Mouse (Mus musculus): Measurements from ENCODE around the gene Sit1. TPM values are rescaled to one million over a fixed set of nuclear protein-coding genes. Genes with fewer than 3 reads are reported as not detected.

Gene Sit1
- 0.14 TPM in 1 of 2 replicates, not detected in the other for polyA plus RNA-seq (2012; rRNA removed)

DNA sequence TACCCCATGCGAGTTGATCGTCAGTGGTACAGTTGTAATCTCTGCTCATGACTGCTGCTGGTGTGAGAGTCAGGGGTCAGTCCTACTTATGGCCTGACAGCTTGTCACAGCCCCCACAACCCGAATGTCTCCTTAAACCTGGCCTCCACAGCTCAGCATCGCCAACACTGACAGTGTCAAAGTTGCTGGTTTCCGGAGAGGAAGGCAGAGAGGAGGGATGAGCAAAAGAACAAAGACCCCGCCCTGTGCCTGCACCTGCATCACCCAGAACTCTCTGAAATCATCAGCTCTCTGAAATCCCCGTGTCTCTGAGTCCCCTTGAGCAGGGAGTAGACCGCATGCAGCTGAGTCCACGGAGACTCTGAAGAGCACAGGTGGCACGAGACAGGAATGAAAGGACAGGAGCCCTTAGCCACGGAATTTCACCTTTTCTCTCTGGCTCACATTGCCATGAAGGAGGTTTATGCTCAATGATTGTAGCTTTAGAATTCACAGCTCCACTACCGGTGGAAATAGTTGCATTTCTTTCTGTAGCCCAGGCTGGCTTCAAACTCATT lies at the start of gene Sit1:
Gene Sit1 (minus strand): TSS at position 200 of the 557 bp plus-strand sequence.
- no peak for DNase-seq (ENCODE audit: low read depth)

DNA sequence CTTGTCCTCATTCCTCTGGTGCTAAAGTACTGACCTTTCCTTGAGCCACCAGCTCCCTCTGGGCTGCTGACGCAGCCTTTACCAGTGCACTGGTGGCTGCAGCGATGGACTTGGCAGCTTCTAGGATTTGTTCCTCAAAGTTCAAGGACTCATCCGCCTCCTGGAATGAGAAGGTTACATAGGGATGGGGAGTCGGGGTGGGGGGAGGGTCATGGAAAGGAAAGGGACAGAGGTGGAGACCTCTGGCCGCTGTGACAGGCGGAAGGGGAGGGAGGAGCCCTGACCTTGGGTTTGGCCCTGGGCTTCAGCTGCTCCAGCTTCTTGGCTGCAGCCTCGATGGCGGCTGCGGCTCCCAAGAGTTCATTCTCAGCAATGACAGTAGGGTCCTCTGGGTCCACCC lies 49.7 kb upstream of the Sit1 start:
- DNase-seq (ENCODE audit: low read depth) = no peak

DNA sequence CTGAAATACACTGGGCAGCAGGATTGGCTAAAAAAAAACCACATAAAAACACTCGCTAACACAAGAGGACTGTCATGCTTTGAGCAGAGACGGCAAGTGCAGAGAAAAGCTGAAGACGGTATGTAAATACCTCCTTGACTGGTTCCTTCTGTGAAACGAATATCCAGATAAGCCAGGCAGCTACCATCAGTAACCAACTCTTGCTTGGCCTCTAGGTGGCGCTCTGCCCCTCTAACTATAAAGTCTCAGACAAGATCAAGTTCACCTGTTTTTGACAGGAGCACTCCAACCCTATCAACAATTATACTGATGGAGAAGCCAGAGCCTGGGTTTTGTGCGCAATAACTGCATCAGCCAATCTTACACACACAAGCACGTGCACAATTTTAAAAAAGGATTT lies 47.0 kb upstream of the Sit1 start:
- no peak for DNase-seq (ENCODE audit: low read depth)

DNA sequence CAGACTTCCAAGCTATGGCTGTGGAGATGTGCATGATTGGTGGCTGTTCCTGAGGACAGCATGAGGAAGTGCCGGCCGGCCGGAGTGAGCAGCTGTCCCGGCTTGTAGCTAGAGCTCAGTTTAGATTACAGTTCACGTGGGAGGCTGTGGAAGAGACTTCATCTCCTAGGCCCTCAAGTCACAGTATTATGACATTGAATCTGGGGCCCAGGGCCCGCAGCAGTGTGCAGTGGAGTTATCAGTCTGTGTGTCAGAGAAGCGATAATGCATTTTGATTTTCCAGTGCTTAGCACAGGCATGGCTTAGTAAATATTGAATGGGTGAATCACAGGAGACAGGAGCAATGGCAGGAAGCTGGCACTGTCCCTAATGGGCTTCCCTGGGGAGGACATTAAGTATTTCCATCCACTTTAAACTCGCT lies 46.6 kb upstream of the Sit1 start:
- DNase-seq (ENCODE audit: low read depth) = no peak

DNA sequence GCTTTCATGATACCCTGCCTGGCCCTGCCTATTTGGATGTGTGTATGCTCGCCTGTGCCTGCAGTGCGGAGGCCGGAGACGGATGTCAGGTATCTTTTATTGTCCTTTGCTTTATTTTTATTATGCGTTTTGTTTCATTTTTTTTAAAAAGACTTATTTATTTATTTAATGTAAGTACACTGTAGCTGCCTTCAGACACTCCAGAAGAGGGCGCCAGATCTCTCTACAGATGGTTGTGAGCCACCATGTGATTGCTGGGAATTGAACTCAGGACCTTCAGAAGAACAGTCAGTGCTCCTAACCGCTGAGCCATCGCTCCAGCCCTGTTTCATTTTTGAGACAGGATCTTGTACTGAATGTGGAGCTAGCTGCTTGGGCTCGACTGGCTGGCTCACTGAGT lies 45.0 kb upstream of the Sit1 start:
- no peak for DNase-seq (ENCODE audit: low read depth)

DNA sequence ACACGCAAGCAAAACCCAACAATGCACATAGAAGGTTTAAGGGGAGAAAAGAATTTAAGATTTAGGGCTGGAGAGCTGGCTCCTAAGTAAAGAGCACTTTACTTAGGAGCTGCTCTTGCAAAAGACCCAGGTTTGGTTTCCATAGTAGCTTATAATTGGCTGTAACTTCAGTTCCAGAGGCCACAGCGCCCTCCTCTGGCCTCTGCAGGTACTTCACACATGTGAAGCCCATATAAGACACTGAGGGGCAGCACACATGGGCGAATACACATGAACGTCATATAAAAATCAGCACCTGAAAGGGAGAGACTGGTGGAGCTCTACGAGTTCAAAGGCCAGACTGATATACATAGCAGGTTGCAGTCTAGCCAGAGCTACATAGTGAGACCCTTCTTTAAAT lies 44.3 kb upstream of the Sit1 start:
- no peak for DNase-seq (ENCODE audit: low read depth)

DNA sequence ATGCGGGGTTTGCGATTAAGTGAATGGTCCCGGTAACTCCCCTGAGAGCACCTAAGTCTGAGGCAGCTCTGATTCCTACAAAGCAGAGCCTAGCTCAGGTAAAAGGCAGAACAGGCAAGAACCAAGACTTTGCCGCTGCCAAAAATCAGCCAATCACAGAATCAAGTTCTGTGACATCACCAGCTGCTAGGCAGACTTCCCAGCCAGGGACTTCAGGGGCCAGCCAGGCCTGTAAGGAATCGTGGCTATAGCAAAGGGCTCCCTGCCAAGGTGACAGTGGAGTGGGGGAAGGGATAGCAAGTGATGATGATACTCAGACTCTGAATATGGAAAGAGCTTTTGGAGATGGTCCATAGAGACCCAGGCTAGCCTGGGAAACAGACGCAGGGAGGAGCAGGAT lies 36.4 kb upstream of the Sit1 start:
- DNase-seq (ENCODE audit: low read depth) = no peak

DNA sequence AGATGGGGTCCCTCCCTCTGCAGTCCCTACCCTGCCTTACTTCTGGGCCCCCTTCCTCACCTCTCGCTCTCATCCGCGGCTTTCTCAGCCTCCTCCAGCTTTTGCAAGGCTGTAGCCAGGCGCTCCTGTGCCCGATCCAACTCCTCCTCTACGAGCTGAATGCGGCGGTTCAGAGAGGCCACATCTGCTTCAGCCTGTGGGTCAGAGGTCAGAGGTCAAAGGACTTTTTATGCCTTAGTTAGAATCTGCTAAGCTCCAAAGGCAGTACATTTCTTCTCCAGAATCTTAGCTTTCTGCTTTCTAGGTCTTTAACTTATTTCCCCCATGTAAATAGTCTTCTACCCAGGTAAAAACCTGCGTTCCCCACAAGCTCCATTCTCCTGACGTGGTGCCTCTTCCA lies 36.0 kb upstream of the Sit1 start:
- DNase-seq (ENCODE audit: low read depth) = no peak

DNA sequence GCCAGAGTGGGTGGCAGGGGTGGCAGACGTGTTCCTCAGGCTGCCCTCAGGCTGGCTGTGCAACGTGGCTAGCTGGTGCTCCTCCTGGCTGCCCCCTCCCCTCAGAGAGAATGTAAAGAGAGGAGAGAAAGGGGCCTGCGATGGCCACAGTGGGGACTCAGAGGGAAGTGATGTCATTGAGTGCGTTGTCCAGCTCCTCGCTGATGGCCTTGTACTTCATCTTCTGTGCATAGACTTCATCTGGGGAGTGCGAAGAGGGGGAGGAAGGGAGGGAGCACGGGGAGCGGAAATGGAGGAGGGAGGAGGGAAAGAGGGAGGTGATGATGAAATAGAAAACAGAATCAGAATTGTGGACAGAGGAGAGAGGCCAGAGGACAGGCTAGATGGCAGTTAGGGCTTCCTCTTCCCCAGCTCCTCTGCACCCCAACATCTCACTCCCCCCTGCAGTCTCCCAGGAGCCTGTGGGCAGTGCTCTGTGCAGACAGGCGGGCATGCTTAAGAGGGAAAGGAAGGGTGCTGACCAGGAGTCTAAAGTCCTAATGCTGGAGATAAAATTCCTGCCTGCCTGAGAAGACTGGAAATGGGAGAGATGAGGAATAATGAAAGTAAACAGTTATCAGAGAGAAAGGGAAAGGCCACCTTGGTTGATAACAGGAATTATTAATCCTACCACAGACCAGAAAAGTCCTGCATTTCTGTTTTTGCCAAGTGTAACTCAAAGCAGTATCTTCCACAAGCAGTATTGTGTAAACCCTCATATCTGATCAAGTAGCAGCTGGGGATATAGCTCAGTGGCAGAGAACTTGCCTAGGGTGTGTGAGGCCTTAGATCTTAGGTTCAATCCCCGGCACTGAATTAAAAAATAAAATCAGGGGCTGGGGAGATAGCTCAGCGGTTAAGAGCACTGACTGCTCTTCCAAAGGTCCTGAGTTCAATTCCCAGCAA lies 32.5 kb upstream of the Sit1 start:
- DNase-seq (ENCODE audit: low read depth) = no peak

DNA sequence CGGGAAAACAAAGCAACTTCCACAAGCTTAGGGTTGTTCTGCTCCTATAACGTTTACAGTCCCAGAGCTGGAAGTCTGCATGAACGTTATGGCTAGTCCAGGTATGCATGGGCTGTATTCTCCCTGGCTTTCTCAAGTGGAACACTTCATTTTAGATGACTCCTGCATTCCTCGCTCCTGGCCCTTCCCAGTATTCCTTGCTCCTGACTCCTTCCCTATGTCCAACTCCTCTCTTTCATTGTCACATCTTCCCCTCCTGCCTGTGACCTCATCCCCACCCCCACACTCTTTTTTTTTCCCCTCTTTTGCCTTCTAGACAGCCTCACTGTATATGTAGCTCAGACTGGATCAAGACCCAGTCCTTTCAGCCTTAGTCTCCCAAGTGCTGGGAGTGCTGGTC lies 30.3 kb upstream of the Sit1 start:
- DNase-seq (ENCODE audit: low read depth) = no peak

DNA sequence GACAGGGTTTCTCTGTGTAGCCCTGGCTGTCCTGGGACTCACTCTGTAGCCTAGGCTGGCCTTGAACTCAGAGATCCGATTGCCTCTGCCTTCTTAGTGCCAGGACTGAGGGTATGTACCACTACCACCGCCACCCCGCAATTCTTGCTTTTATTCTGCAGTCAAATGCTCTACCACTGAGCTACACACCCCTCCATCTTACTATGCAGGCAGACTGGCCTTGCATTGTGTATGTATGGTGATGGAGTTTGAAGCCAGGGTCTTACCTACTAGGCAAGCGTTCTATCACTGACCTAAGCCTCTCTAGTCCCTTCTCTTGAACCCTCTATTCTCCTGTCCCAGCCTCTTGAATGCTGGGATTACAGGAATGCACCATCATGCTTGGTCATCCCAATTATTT lies 29.8 kb upstream of the Sit1 start:
- DNase-seq (ENCODE audit: low read depth) = no peak

DNA sequence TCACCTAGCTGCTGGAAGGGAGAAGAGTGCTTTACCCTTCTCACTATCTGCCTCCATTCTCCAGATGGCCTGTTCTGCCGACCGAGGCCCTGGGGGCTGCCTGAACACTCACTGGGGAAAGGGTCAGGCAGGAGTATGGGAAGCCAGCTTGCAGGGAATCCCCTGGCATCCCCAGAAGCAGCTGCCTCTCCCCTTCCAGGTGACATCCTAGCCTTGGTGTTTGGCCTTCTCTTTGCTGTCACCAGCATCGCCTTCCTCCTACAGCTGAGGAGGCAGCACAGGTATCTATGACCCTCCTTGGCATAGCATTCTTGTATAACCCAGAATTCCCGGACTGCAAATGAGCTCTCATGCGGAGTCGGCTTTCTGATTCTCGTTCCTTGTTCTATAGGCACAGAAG lies 29.1 kb upstream of the Sit1 start:
- DNase-seq (ENCODE audit: low read depth) = no peak

DNA sequence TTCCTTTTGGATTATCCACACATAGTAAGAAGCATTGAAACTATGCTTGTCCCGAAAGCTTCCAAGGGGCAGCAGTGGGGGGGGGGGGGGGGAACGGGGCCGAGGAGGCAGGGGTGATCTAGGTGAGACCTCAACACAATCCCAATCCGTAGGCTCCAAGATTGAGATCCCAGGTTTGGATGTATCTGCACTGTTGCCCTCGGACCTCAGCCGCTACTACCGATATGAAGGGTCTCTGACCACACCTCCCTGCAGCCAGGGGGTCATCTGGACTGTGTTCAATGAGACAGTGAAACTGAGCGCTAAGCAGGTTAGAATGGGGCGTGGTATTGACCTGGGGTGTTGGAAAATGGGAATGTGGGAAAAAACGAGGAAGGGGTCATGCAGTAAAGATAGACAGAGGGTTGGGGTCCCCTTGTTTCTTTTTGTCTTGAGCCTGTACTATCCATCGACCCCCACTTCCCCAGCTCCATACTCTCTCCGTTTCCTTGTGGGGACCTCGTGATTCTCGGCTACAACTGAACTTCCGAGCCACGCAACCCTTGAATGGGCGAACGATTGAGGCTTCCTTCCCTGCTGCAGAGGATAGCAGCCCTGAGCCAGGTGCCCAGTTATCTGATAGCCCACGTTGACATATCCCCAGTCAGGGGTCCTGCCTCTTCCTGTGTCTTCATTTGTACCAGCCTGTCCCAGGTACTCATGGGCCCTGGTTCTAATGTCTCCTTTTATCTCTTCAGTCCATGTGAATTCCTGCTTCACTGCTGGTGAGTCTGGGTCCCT lies 28.3 kb upstream of the Sit1 start:
- DNase-seq (ENCODE audit: low read depth) = no peak

DNA sequence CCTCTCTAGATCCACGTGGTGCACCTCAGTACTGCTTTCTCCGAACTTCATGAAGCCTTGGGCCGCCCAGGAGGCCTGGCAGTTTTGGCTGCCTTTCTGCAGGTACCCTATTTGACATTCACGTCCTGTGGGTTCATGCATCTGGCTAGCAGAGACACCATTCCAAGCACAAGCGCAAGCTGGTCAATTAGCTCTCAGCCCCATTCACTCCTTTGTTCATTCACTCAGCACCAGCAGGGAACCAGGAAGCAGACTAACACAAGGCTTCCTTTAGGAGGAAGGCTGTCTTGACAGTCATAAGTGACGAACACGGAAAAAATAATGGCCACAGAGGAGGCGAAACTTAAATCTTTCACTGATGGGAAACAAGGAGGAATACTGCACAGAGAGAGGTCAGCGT lies 25.6 kb upstream of the Sit1 start:
- DNase-seq (ENCODE audit: low read depth) = no peak

DNA sequence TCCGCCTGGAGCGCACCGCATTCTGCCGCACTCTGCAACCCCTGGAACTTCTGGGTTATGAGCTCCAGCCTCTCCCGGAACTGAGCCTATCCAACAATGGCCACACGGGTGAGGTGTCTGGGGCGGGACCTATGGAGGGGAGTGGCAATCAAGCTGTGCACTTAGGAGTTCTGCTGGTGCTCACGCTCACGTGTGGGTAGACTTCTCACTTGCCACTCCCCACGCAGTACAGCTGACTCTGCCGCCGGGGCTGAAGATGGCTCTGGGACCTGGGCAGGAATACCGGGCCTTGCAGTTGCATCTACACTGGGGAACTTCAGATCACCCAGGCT lies 25.1 kb upstream of the Sit1 start:
- DNase-seq (ENCODE audit: low read depth) = no peak

DNA sequence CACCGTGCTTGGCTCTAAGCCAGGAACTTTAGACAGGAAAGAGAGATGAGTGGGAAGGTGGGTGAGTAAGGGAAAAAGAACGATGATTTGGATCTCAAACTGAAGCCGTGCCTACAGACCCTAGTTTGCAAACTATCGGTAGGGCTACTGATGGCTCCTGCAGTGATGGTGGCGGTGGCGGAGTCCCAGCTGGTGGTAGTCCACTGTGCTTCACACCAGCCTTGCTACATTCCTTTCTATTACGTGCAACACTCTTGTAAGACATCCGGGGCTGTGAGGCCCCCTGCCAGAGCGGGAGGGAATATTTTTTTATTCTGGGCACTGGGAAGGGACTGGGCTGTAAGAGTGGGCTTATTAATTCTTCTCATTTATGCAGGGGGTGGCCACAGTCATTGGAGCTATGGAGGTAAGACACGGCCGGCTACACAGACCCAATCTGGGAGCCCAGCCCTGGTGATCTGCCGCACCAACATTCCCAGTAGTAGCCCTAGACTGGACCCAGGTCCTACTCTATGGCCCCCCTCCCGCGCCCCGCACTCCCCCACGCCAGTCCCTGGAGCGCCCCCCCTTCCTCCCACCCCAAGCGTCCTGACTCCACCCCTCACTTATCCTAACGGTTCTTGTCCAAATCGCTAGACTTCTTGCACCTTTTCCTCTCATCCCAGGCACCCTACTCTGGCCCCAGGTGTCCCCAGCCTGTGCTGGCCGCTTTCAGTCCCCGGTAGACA lies 24.6 kb upstream of the Sit1 start:
- no peak for DNase-seq (ENCODE audit: low read depth)

DNA sequence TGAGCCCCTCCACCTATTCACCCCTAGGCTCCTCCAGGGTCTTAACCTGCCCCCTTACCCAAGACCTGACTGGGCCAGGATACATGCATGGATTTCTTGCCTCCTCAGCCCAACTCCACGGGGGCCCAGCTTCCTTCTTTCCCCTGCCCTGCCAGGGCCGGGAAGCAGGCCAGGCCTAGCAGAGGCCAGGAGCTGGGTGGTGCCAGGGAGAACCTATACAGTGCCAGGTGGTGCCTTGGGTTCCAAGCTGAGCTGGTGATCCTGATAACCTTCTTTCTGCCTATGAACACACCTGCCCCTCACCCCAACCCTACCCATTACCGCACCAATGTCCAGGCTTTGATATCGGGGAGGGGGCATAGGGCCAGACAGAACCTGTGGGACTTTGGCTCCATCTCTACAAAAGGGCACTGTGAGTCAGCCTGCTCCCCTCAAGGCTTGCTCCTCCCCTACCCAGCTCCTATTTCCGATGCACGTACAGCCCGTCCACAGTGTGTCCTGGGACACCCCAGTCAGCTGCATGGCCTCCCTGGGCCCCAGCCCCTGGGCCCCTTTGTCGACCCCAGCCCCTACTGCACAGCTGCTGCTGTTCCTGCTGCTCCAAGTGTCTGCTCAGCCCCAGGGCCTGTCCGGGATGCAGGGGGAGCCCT lies 23.1 kb upstream of the Sit1 start, which contains the start of gene Car9:
Gene Car9 (plus strand): TSS at position 431 of the 650 bp plus-strand sequence.
- no peak for DNase-seq (ENCODE audit: low read depth)

DNA sequence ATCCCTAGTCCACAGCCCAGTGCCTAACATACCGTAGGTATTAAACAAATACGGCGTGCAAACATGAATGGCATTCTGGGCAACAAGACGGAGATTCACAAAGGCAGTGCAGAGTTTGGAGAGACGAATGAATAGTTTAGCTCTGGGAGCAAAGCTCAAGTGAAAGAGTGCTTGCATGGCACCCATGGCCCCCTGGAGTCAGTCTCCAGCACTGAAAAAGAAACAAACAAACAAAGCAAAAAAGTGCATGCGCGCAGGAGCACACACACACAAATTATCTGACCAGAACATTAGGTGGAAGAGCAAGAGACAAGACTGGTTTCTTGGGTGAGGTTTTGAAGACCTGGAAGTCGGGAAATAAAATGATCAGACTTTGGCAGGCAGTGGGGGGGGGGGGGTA lies 22.5 kb upstream of the Sit1 start:
- no peak for DNase-seq (ENCODE audit: low read depth)

DNA sequence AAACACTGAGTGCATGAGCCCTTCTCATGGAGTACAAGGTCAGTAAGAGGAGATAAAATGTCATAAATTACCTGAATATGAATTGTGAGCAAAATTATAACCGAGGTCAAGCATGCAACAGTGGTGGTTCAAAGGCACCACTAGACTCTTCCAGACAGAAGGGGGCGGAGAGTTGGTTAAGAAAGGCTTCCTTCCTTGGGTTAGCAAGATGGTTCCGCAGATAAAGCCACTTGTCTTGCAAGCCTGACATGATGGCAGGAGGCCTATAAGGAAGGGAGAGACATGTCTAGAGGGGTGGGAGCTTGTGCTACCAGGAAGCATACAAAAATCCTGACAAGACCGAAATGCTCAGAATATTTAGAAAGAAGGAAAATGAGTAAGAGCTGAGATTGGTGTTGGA lies 20.7 kb upstream of the Sit1 start:
- DNase-seq (ENCODE audit: low read depth) = no peak

DNA sequence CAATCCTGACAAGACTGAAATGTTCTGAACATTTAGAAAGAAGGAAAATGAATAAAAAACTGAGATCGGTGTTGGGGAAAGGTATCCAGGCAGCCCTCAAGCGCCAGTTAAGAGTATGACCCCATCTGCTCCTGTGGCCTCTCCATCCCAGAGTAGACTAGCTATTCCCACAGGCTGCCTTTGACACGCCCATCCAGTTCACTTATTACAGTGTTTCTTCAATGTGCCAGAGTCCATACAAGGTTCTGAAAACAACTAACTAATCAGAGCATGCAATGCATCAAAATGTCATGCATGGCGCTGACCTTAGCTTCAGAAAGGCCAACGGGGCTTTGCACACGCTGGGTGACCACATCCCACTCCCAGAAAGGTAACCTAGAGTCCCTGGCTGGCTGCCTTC lies 20.0 kb upstream of the Sit1 start:
- no peak for DNase-seq (ENCODE audit: low read depth)

DNA sequence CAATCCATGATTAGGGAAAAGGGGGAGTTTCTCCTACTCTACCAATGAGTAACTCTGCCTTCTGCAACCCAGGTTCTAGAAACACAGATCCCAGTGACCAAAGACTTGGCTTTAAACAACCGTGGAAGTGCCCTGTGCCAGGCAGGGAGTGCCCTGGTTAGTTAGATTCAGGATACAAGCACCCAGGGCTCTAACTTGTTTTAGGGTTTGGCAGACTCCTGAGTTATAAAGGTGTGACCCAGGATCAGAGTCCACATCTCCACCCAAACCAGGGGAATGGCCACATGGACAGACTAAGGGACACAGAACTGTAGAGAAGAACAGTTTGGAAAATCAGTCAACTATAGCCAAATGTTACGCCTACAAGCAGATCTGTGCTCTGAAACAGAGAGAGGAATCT lies 19.5 kb upstream of the Sit1 start:
- DNase-seq (ENCODE audit: low read depth) = no peak
